Mouse (Mus musculus) lung, postnatal 25 days (tissue): ENCODE results near the gene Cd5l.

Experiments used
- DNase-seq: peaks from one replicate; pipeline ENCODE4 v3.0.0; 2022; ENCODE audit warnings: low spot score

Cd5l gene

GRCm38 (mm10) chr3:87408171-87408570, 50.5 kb downstream of the Cd5l start:
- DNase-seq: peak; percentile 52

DNA sequence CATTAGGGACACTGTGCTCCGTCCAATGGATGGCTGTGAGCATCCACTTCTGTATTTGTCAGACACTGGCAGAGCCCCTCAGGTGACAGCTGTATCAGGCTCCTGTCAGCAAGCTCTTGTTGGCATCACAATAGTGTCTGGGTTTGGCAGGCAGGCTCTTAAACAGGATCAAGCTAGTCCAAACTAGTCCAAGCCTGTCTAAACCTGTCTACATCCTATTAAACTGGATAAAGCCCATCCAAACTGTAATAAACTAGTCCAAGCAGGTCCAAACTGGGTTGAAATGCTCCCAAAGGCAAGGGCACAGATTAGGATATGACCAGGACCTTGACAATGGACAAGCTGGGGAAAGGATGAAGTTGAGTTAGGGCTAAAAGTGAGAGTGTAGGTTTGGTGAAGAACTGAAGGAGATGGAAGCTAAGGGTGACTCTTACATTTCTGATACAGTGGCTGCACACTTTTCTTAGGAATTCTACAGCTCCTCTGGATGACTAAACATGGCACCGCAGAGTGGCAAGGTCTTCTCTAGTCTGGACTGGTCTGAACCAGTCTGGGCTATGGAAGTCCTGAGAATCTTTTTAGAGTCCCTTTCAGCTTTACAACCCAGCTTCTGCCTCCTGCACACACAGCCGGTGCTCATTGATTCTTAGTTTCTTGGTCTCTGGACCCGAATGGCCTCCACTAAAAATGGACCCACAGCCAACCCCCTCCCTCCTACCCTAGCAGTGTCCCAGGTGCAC, 51.7 kb downstream of the Cd5l start:
- DNase-seq: no peak

DNA sequence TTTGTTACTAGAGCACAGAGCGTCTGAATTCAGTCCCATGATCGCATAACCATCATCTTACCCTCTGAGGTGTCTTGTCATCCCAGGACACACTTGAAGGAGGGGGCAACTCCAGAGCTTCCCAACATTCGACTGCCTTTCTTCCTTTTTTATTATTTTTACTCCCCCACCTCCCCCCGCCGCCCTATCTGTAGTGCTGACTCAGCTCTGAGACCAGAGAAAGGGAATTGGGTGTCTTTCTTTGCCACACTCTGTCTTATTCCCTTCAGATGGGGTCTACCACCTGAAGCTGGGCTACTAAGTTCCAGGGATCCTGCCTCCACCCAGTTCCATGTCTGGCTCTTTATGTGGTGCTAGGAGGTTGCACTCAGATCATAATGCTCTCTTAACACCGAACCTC, 52.9 kb downstream of the Cd5l start:
- no peak for DNase-seq

DNA sequence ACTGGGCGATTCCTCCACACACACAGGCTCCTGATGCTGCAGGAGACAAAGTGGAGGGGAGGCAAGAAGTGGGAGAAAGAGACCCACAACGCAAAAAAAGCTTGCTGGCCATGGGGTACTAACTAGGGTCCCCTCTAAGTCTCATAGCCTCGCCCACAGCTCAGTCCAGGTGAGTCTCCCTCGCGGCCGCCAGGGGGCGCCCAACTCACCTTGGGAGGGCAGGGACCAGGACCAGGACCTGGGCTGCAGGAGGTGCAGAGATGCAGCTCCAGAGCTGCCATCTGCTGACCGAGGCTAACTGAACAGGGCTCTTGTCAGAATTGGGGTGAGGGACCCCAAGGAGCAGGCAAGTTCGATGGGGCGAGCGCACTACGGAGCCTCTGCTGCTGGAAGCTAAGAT, 53.5 kb downstream of the Cd5l start:
- peak; percentile 41 for DNase-seq

GRCm38 (mm10) chr3:87420645-87421044, 63.0 kb downstream of the Cd5l start:
- DNase-seq: no peak
